Mouse (Mus musculus): Measurements from ENCODE around the gene Fam19a4. TPM values are rescaled to one million over a fixed set of nuclear protein-coding genes. Genes with fewer than 3 reads are reported as not detected.

Fam19a4 gene
- polyA plus RNA-seq, 1 experiment from 2014 or later, result 0.83 TPM

DNA sequence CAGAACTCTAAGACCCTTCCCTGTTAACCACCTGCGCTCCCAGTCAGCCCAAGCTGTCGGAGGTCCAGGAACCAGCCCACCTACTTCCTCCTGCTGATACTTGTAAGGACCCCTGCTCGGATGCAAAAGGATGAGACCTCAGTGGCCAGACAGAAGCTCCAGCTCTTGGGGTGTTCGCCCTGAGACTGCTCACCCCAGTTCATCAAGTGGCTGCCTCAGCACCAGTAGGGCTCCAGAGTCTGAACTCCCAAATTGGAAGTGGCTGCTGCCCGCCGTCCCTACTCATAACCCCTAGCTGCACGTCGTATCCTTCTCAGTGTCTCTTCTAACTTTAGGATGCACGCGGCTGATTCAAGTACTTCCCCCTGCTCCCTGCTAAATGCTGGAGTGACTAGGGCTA lies 614 bp downstream of the Fam19a4 start:
- Histone ChIP-seq H3K9me3 (replicated peaks; ENCODE audit: control insufficient read depth, low read length) (no peaks in the 10 kb centered on the region), H3K4me1 (ENCODE audit: control insufficient read depth, insufficient read depth, low read length) (peaks cover 10% of the 10 kb centered on the region), H3K27me3 (replicated peaks; ENCODE audit: control insufficient read depth, insufficient read depth, low read length) (peaks cover 22% of the 10 kb centered on the region), H3K9ac (ENCODE audit: low read length) (no peak overlapping the region; the same call in 1 of the 2 replicates), H3K4me3 (ENCODE audit: low read depth, low read length) (peak overlapping the region; percentile 32), H3K27ac (ENCODE audit: low read depth, low read length) (no peak overlapping the region), H3K4me2 (ENCODE audit: low read length) (peak overlapping the region; percentile 68), H3K36me3 (ENCODE audit: control insufficient read depth, insufficient read depth, low read length) (no peaks in the 10 kb centered on the region)
- DNase-seq (ENCODE audit: low spot score), result no peak
- 6% methylated on average over 10 of the region's 10 CpGs for WGBS
- ATAC-seq, result no peak

DNA sequence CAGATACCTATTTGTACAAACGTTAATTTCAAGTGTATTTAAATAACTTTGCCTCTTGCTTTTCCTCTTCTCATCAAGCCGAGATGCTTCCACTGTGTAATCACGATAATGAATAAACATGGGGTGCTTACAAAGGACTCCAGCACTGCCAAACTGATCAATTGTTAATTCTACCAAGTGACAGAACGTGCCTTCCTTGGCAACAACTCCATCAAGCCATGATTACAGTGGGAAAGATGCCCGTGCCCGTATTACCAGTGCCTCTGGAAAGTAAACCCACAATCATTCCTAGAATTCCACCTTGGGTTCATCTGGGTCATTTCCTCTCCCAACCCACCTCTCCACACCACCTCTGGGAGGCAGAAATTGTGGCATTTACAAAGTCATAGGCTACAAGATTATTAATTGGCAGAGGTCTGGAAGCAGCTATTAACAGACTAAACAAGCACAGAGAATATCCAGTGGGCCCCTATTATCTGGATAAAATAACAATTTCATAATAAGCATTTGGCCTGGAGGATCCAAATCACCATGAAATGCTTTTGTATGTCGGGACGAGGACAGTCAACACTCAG lies 7.9 kb downstream of the Fam19a4 start:
- DNase-seq (ENCODE audit: low spot score), result peak; percentile 48
- Histone ChIP-seq H3K4me3 (ENCODE audit: low read depth, low read length) (no peak overlapping the region), H3K9ac (ENCODE audit: low read length) (no peak overlapping the region), H3K27me3 (replicated peaks; ENCODE audit: control insufficient read depth, insufficient read depth, low read length) (no peaks in the 10 kb centered on the region), H3K4me2 (ENCODE audit: low read length) (no peak overlapping the region), H3K9me3 (replicated peaks; ENCODE audit: control insufficient read depth, low read length) (no peaks in the 10 kb centered on the region), H3K36me3 (ENCODE audit: control insufficient read depth, insufficient read depth, low read length) (no peaks in the 10 kb centered on the region), H3K27ac (ENCODE audit: low read depth, low read length) (no peak overlapping the region), H3K4me1 (ENCODE audit: control insufficient read depth, insufficient read depth, low read length) (no peaks in the 10 kb centered on the region)
- no peak for ATAC-seq
- WGBS, result 47% methylated on average over 8 of the region's 8 CpGs

DNA sequence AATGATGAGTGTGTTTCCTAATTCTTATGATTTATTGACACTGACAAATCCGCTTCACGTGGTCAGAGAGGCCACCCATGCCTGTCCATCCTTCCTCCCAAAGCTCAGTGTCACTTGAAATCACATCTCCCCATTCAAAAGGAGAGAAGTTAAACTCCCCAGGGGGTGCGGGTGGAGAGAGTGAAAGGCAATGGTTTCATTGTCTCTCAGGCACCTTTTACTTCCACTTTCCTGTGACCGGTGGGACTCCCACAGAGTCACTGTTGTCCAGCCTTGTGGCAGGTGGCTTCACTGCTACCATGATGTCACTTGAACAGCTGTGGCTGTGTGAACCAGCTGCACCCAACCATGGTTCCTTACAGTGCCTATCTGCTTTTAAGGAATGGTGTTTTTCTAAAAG lies 11.8 kb downstream of the Fam19a4 start:
- WGBS, result 29% methylated on average over 4 of the region's 4 CpGs
- no peak overlapping the region for H3K27ac ChIP-seq (ENCODE audit: low read depth, low read length)
- H3K36me3 ChIP-seq (ENCODE audit: control insufficient read depth, insufficient read depth, low read length), result no peaks in the 10 kb centered on the region
- no peaks in the 10 kb centered on the region for H3K9me3 ChIP-seq (replicated peaks; ENCODE audit: control insufficient read depth, low read length)
- no peaks in the 10 kb centered on the region; the same call in 1 of the 2 replicates for H3K4me1 ChIP-seq (ENCODE audit: control insufficient read depth, insufficient read depth, low read length)
- DNase-seq (ENCODE audit: low spot score) (no peak), ATAC-seq (no peak)
- H3K9ac ChIP-seq (ENCODE audit: low read length), result no peak overlapping the region
- H3K27me3 ChIP-seq (replicated peaks; ENCODE audit: control insufficient read depth, insufficient read depth, low read length), result no peaks in the 10 kb centered on the region
- no peak overlapping the region for H3K4me2 ChIP-seq (ENCODE audit: low read length)
- no peak overlapping the region for H3K4me3 ChIP-seq (ENCODE audit: low read depth, low read length)

DNA sequence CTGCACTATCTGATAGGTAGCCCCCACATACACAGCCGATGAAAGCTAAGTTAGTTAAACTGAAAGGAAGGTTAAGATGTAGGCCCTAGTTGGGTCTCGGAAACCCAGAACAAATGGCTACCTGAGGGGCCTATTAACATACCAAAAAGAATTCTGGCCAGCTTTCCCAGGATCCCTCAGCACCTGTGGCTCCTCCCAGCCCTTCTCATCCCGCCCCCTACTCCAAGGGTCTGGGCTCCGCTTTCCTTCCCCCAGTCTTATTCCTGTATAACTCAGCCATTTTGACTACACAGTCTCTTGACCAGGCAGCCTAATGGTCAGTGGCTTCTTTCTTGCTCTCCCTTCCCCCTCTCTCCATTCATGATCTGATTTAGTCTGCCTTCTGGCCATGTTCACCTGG lies 13.7 kb downstream of the Fam19a4 start:
- 88% methylated on average over 4 of the region's 4 CpGs for WGBS
- Histone ChIP-seq H3K27ac (ENCODE audit: low read depth, low read length) (no peak overlapping the region), H3K4me3 (ENCODE audit: low read depth, low read length) (no peak overlapping the region), H3K9me3 (replicated peaks; ENCODE audit: control insufficient read depth, low read length) (no peaks in the 10 kb centered on the region), H3K27me3 (replicated peaks; ENCODE audit: control insufficient read depth, insufficient read depth, low read length) (no peaks in the 10 kb centered on the region), H3K36me3 (ENCODE audit: control insufficient read depth, insufficient read depth, low read length) (no peaks in the 10 kb centered on the region), H3K4me1 (ENCODE audit: control insufficient read depth, insufficient read depth, low read length) (no peaks in the 10 kb centered on the region; the same call in 1 of the 2 replicates), H3K4me2 (ENCODE audit: low read length) (no peak overlapping the region), H3K9ac (ENCODE audit: low read length) (no peak overlapping the region)
- no peak for ATAC-seq
- no peak for DNase-seq (ENCODE audit: low spot score)

DNA sequence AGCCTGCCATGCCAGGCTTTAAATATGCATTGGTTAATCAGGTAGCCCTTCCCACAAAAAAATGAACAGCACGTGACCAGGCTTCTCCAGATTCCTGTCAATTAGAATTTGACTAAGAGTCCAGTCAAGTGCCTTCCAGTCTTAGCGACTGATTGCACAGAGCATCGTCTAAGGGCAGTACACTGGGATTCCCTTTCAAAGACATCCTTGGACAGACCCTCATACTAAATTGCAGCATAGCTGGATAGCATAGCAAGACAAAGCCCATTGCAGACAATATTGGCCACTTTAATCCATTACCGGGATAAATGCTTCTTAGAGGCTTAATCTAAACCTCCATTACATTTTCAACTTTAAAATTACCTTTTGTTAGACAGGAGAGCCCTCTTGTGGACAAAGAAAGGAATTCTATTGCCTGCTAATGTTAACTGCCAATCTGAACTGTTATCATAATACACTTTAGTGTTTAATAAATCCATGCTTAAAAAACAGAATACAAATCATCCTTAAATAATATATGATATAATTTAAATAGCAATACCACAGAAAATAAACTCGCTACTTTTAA lies 33.0 kb downstream of the Fam19a4 start:
- no peak overlapping the region for H3K27ac ChIP-seq (ENCODE audit: low read depth, low read length)
- no peak overlapping the region for H3K9ac ChIP-seq (ENCODE audit: low read length)
- H3K27me3 ChIP-seq (replicated peaks; ENCODE audit: control insufficient read depth, insufficient read depth, low read length), result no peaks in the 10 kb centered on the region
- H3K4me3 ChIP-seq (ENCODE audit: low read depth, low read length), result no peak overlapping the region
- H3K36me3 ChIP-seq (ENCODE audit: control insufficient read depth, insufficient read depth, low read length), result no peaks in the 10 kb centered on the region
- WGBS, result 33% methylated on average over 5 of the region's 5 CpGs
- no peaks in the 10 kb centered on the region for H3K4me1 ChIP-seq (ENCODE audit: control insufficient read depth, insufficient read depth, low read length)
- peak; percentile 86 for DNase-seq (ENCODE audit: low spot score)
- no peak overlapping the region for H3K4me2 ChIP-seq (ENCODE audit: low read length)
- H3K9me3 ChIP-seq (replicated peaks; ENCODE audit: control insufficient read depth, low read length), result no peaks in the 10 kb centered on the region
- ATAC-seq, result no peak

DNA sequence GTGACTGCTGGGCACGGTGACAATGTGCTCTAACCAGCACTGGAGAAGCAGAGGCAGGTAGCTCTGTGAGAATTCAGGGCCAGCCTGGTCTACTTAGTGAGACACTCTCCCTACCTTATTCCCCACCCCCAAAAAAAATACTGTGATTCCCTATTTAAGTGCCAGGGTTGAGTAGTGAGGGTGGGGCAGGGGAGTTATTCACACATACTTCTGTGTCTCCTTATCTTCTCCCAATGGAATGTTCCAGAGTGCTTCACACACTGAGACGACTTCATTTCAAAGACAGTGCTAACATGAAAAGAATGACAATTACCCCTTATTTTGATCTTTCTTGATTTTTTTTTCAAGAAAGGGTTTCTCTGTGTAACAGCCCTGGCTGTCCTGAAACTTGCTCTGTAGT lies 40.9 kb downstream of the Fam19a4 start:
- ATAC-seq, result no peak
- no peak overlapping the region for H3K9ac ChIP-seq (ENCODE audit: low read length)

DNA sequence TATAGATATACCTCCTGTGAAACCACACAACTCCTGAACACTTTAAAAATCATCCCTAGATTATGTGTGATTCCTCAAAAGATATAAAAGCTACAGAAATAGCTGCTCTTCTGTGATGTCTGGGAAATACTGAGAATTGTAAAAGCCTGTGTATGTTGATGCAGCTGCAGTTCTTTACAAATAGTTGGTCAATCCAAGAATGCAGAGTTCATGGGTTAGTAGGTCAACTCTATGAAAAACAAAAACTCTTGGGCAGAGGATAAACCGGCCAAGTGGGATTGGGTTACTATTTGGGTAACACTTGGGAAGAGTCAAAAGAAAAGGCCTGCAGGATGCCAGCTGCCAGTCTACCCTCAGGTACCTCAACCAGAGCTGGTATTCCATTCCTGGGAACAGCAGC lies 43.5 kb downstream of the Fam19a4 start:
- WGBS, result 78% methylated on average over 1 of the region's 1 CpGs
- H3K9me3 ChIP-seq (replicated peaks; ENCODE audit: control insufficient read depth, low read length), result no peaks in the 10 kb centered on the region
- no peak overlapping the region for H3K4me3 ChIP-seq (ENCODE audit: low read depth, low read length)
- H3K4me1 ChIP-seq (ENCODE audit: control insufficient read depth, insufficient read depth, low read length), result no peaks in the 10 kb centered on the region
- H3K27ac ChIP-seq (ENCODE audit: low read depth, low read length), result no peak overlapping the region
- ATAC-seq, result no peak
- H3K9ac ChIP-seq (ENCODE audit: low read length), result no peak overlapping the region
- H3K27me3 ChIP-seq (replicated peaks; ENCODE audit: control insufficient read depth, insufficient read depth, low read length), result no peaks in the 10 kb centered on the region
- DNase-seq (ENCODE audit: low spot score), result no peak
- H3K4me2 ChIP-seq (ENCODE audit: low read length), result no peak overlapping the region
- H3K36me3 ChIP-seq (ENCODE audit: control insufficient read depth, insufficient read depth, low read length), result no peaks in the 10 kb centered on the region

More for the DNA sequence above, 40.9 kb downstream of the Fam19a4 start:
- H3K27me3 ChIP-seq (replicated peaks; ENCODE audit: control insufficient read depth, insufficient read depth, low read length), result no peaks in the 10 kb centered on the region
- 76% methylated on average over 2 of the region's 2 CpGs for WGBS
- no peaks in the 10 kb centered on the region for H3K4me1 ChIP-seq (ENCODE audit: control insufficient read depth, insufficient read depth, low read length)
- no peak overlapping the region for H3K4me2 ChIP-seq (ENCODE audit: low read length)
- H3K4me3 ChIP-seq (ENCODE audit: low read depth, low read length), result no peak overlapping the region
- no peaks in the 10 kb centered on the region for H3K36me3 ChIP-seq (ENCODE audit: control insufficient read depth, insufficient read depth, low read length)
- no peaks in the 10 kb centered on the region for H3K9me3 ChIP-seq (replicated peaks; ENCODE audit: control insufficient read depth, low read length)
- no peak for DNase-seq (ENCODE audit: low spot score)
- no peak overlapping the region for H3K27ac ChIP-seq (ENCODE audit: low read depth, low read length)

DNA sequence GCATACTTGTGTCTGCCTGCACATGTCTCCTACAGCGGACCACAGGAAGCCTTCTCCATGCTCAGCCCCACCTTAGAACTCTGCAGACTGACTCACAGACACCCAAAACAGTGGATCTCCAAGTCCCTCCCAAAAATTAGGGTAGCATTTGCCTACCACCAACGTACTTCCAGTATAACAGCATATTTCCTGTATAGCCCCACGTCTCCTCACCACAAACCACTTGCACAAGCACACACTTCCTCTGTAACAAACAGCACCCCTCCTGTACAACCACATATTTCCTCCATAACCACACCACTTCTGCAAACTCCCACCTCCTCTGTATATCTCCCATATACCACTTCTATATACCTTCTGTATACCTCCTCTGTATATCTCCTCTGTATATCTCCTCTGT lies 44.2 kb downstream of the Fam19a4 start:
- Histone ChIP-seq H3K27ac (ENCODE audit: low read depth, low read length) (no peak overlapping the region), H3K4me2 (ENCODE audit: low read length) (no peak overlapping the region), H3K9me3 (replicated peaks; ENCODE audit: control insufficient read depth, low read length) (no peaks in the 10 kb centered on the region), H3K4me1 (ENCODE audit: control insufficient read depth, insufficient read depth, low read length) (no peaks in the 10 kb centered on the region), H3K27me3 (replicated peaks; ENCODE audit: control insufficient read depth, insufficient read depth, low read length) (no peaks in the 10 kb centered on the region), H3K36me3 (ENCODE audit: control insufficient read depth, insufficient read depth, low read length) (no peaks in the 10 kb centered on the region), H3K9ac (ENCODE audit: low read length) (no peak overlapping the region), H3K4me3 (ENCODE audit: low read depth, low read length) (no peak overlapping the region)
- 90% methylated on average over 3 of the region's 3 CpGs for WGBS
- ATAC-seq, result no peak
- DNase-seq (ENCODE audit: low spot score), result no peak

DNA sequence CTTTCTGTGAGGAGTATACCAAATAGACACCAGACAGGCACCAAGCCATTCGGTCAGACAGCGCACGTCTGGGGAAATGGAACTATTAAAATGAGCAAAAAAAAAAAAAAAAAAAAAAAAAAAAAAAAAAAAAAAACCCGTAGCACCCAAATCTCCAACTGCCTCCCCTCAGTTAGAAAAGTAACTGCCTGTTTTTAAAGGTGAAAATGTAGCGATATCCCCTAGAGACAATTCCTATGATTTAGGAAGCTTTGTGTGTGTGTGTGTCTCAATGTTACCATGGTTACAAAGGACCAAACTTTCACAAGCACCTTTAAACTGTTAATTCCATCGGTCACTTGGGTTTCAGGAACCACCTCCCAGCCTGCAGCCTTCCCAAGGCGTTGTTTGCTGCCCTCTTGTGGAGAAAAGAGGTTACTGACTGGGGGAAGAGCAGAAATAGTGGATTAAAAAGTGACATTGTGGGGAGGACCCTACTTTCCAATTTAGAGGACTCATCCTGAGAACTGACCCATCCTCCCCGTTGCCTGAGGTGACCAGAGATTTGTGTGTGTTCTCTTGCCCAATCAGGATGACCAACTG lies 53.6 kb downstream of the Fam19a4 start:
- H3K27ac ChIP-seq (ENCODE audit: low read depth, low read length), result no peak overlapping the region
- H3K36me3 ChIP-seq (ENCODE audit: control insufficient read depth, insufficient read depth, low read length), result no peaks in the 10 kb centered on the region
- H3K27me3 ChIP-seq (replicated peaks; ENCODE audit: control insufficient read depth, insufficient read depth, low read length), result no peaks in the 10 kb centered on the region
- 37% methylated on average over 8 of the region's 8 CpGs for WGBS
- H3K4me1 ChIP-seq (ENCODE audit: control insufficient read depth, insufficient read depth, low read length), result no peaks in the 10 kb centered on the region
- H3K9ac ChIP-seq (ENCODE audit: low read length), result no peak overlapping the region
- H3K4me2 ChIP-seq (ENCODE audit: low read length), result no peak overlapping the region
- H3K4me3 ChIP-seq (ENCODE audit: low read depth, low read length), result no peak overlapping the region
- no peaks in the 10 kb centered on the region for H3K9me3 ChIP-seq (replicated peaks; ENCODE audit: control insufficient read depth, low read length)
- DNase-seq (ENCODE audit: low spot score), result peak; percentile 85
- ATAC-seq, result peak; percentile 37; the same call in 1 of the 2 replicates
